Mouse (Mus musculus) brain, embryonic 14.5 days (tissue): ENCODE measurements at regions not wholly inside any gene's neighbourhood (a gene's known extent, or its start where the extent isn't known, plus 50 kb on each side); places are given as distances from the start of the nearest gene placed in this dataset.
A peak's percentile ranks its signal among the peaks of the same experiment; 100 is the strongest.

Experiments used
- DNase-seq: peaks from one replicate; pipeline ENCODE4 v3.0.0-alpha.2; 2011; ENCODE audit warnings: low read depth
- CTCF ChIP-seq: fragments of 200-500 bp; IDR thresholded peaks from 2 replicates; pipeline ENCODE4 v1.5.1; 2012; ENCODE audit warnings: inconsistent platforms, mild to moderate bottlenecking, moderate library complexity, borderline replicate concordance; ENCODE audit not compliant: insufficient read depth, insufficient read length; ENCODE audit errors: extremely low read depth
- POLR2A ChIP-seq: fragments of 200-500 bp; IDR thresholded peaks from 2 replicates; pipeline ENCODE4 v1.6.1; 2012; ENCODE audit warnings: mild to moderate bottlenecking, inconsistent platforms, borderline replicate concordance; ENCODE audit not compliant: poor library complexity, insufficient read depth, insufficient read length, severe bottlenecking; ENCODE audit errors: extremely low read depth

DNA sequence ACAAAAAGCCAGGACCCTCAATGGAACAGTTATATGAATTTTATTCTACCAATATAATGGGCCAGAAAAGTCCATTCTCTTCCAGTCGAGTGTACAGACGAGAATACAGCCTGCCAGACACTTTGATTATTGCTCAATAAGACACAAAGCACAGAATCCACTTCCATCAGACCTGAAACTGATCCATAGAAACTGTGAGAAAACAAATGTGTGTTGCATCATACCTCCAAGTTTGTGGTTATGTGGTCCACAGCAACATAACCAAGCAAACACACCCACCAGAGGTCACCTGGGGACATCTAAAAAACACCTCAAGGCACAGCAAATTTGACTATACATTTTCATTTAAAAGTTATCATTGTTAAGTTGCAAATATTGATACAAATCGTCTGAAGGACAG lies 183.2 kb downstream of the 4933412E24Rik start:
- DNase-seq, result no peak
- TF ChIP-seq CTCF (no peak), POLR2A (no peak)

DNA sequence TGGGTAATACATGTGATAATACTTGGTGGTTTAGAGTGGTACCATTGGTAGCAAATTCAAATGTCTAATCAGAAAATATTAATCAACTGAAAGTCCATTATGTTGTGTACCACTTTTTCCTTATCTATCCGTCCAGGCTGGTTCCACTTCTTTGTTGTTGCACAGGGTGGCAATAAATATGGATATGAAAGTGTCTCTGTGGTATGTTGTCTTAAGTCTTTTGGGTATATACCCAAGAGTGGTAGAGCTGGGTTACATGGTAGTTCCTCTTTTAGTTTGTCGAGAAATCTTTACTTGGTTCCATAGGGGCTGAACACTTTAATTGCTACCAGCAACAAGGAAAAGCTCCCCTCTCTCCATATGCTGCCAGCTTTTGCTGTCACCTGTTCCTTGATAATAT lies 184.9 kb downstream of the 4933412E24Rik start:
- DNase-seq, result no peak
- TF ChIP-seq POLR2A, result no peak
- no peak for TF ChIP-seq CTCF

GRCm38 (mm10) chr15:59830553-59831462 lies 185.6 kb downstream of the 4933412E24Rik start:
- no peak for DNase-seq
- TF ChIP-seq CTCF (no peak), POLR2A (no peak)

DNA sequence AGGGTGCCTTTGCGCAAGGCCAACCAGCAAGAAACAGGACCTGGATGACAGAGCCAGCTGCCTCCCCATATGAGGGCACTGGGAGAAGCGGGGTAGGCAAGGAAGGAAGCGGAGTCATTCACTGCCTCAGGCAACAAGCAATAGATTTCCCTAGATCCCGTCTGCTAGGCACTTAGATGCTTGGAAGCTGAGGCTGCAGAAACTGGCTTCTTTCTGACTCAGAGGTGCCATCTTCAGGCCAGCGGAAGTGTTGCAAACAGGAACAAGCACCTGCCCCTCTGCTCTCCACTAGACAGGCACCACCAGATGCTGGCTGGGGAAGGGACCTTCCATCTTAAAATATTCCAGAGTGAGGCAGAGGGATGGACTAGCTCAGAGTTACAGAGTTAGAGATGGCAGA lies 188.0 kb downstream of the 4933412E24Rik start:
- peak; percentile 91 for DNase-seq
- peak; percentile 89 for TF ChIP-seq CTCF
- TF ChIP-seq POLR2A, result no peak

- peak; percentile 75 for DNase-seq
- TF ChIP-seq POLR2A (no peak), CTCF (no peak)
Observed at GRCm38 (mm10) chr15:59826164-59826950, 190.1 kb downstream of the 4933412E24Rik start.

- DNase-seq, result no peak
- TF ChIP-seq CTCF (no peak), POLR2A (no peak)
Observed at GRCm38 (mm10) chr15:59823921-59824320, 192.5 kb downstream of the 4933412E24Rik start.

GRCm38 (mm10) chr15:59822995-59823681 lies 193.3 kb downstream of the 4933412E24Rik start:
- no peak for TF ChIP-seq CTCF
- TF ChIP-seq POLR2A, result no peak

DNA sequence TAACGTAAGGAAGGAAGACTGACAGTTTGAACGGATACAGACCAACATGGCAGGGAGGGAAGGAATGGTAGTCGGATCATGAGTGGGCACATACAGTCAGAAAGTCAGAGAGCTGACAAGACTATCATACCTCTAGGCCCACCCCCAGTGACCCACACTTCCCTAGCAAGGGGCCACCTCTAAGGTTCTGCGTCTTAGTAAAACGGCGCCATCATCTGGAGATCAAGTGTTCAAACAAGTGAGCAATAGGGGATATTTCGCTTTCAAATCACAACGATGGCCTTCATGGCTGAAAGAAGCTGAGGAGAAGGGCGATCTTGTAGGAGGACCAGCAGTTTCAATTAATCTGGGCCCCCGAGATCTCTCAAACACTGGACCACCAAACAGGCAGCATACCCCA lies 196.1 kb downstream of the 4933412E24Rik start:
- no peak for DNase-seq
- TF ChIP-seq POLR2A (no peak), CTCF (no peak)

More at GRCm38 (mm10) chr15:59822995-59823681, 193.3 kb downstream of the 4933412E24Rik start:
- no peak for DNase-seq

DNA sequence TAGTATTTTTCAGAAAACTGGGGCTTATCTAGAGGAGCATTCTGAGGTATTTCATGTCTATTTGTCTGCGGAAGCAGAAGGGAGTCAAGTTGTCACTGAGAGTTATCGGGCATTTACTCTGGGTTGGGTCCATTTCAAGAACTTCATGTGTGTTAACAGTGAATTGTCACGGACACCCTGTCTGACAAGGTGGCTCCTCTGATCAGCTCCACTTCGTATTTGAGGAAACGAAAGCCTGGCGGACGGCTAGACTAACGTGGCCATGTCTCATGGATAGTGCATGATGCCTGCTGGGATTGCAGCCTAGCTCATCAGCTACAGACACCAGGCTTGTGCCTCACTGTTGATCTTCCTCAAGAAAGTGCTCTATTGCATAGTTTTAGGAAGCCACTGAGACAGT lies 200.4 kb downstream of the 4933412E24Rik start:
- no peak for TF ChIP-seq POLR2A
- TF ChIP-seq CTCF, result no peak
- no peak for DNase-seq

DNA sequence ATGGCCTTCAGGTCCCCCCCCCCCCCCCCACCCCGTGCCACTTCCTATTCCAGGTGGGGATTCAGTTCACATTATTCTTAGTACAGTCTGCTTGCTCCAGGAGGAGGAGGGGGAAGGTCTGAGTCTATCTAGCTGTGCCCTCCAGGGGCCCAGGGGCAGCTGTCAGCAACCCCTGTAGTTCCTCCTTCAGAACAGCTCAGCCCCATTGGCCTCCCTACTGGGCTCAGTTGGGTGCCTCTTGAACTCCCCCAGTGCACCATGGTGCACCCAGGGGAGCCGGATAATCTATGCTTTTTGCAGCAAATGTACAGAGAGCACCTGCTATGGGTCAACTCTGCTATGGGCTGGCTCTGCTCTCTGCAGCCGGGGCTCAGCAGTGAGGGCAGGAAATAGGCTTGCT lies 204.8 kb downstream of the 4933412E24Rik start:
- DNase-seq, result no peak
- no peak for TF ChIP-seq CTCF
- no peak for TF ChIP-seq POLR2A

GRCm38 (mm10) chr15:59809361-59809760 lies 207.1 kb downstream of the 4933412E24Rik start:
- no peak for DNase-seq
- TF ChIP-seq CTCF, result no peak
- TF ChIP-seq POLR2A, result no peak
